Mouse (Mus musculus) Patski (cell line): ENCODE results near the gene Gm20388. TPM values are rescaled to one million over a fixed set of nuclear protein-coding genes. Genes with fewer than 3 reads are reported as not detected.

Source experiments
- ATAC-seq: fragments of 100-300 bp; one replicate; pipeline ENCODE4 v1.8.0; 2021
- CTCF ChIA-PET: fragments of 350-600 bp; sonication (Branson Sonifier 250); formaldehyde crosslinking; loops from one replicate; lab custom pipeline; 2022; ENCODE audit warnings: inconsistent platforms; lab: Charles Lee
- POLR2A ChIA-PET: fragments of 350-600 bp; sonication (Branson Sonifier 250); formaldehyde crosslinking; loops from one replicate; lab custom pipeline; 2022; ENCODE audit warnings: antibody characterized with exemption, inconsistent platforms; lab: Charles Lee
- DNase-seq: peaks from one replicate; pipeline ENCODE4 v3.0.0-alpha.2; 2011; ENCODE audit warnings: low read depth, low spot score
- H3K27me3 ChIP-seq: fragments of 371-371 bp; one replicate; pipeline ENCODE4 v1.5.1; 2021
- CTCF ChIP-seq: fragments of 100-300 bp; IDR thresholded peaks from one replicate; pipeline ENCODE4 v1.5.1; 2021
- in situ Hi-C: fragments of 300-500 bp; cut with MboI; formaldehyde crosslinking; loops from 3 replicates; pipeline ENCODE4 v1.11.1; 2018; ENCODE audit warnings: low pct_unique_long_range_greater_than_20kb, mixed read lengths
- polyA plus RNA-seq: library from polyadenylated mRNA; unstranded; gene quantifications from one replicate; pipeline ENCODE4 v1.2.3, GENCODE M21; 2021

Gene Gm20388
- polyA plus RNA-seq, 1 experiment from 2014 or later, result 86.7 TPM

GRCm38 (mm10) chr8:122777701-122778100 is 2867.1 kb downstream of the Gm20388 start:
- DNase-seq (no peak), ATAC-seq (no peak)

GRCm38 (mm10) chr8:122778703-122779239 is 2868.1 kb downstream of the Gm20388 start:
- in situ Hi-C loops, result no loop called here
- POLR2A ChIA-PET, result no interaction called here
- ATAC-seq, result no peak

More at GRCm38 (mm10) chr8:122777701-122778100, 2867.1 kb downstream of the Gm20388 start:
- POLR2A ChIA-PET, result interaction anchor here (0.7 kb wide), 1 partner anchor 28 kb away, joined by 3 read pairs; no protein-coding TSS in a partner anchor
- no peak for TF ChIP-seq CTCF
- peaks cover 10% of the 10 kb centered on the region for H3K27me3 ChIP-seq
- in situ Hi-C loops, result no loop called here
- CTCF ChIA-PET, result no interaction called here

GRCm38 (mm10) chr8:122779255-122779654 is 2868.6 kb downstream of the Gm20388 start:
- no peak for ATAC-seq
- POLR2A ChIA-PET, result no interaction called here
- CTCF ChIA-PET, result no interaction called here
- DNase-seq, result no peak
- in situ Hi-C loops, result no loop called here
- TF ChIP-seq CTCF, result no peak
- no peaks in the 10 kb centered on the region for H3K27me3 ChIP-seq

More at GRCm38 (mm10) chr8:122778703-122779239, 2868.1 kb downstream of the Gm20388 start:
- DNase-seq, result no peak
- CTCF ChIA-PET, result no interaction called here
- no peak for TF ChIP-seq CTCF
- H3K27me3 ChIP-seq, result peaks cover 3% of the 10 kb centered on the region

- CTCF ChIA-PET, result no interaction called here
- POLR2A ChIA-PET, result no interaction called here
- no peak for TF ChIP-seq CTCF
- DNase-seq (no peak), ATAC-seq (no peak)
- no peaks in the 10 kb centered on the region for H3K27me3 ChIP-seq
- in situ Hi-C loops, result no loop called here
Measured at GRCm38 (mm10) chr8:122784756-122785155, 2874.1 kb downstream of the Gm20388 start.

GRCm38 (mm10) chr8:122789796-122790195 is 2879.2 kb downstream of the Gm20388 start:
- no peak for ATAC-seq
- POLR2A ChIA-PET, result interaction anchor here (0.9 kb wide), 1 partner anchor 14 kb away, joined by 3 read pairs; the partner anchor contains the start of gene Acsf3
- in situ Hi-C loops, result no loop called here
- no peak for TF ChIP-seq CTCF
- CTCF ChIA-PET, result no interaction called here
- H3K27me3 ChIP-seq, result no peaks in the 10 kb centered on the region
- no peak for DNase-seq

GRCm38 (mm10) chr8:122793375-122794174 is 2882.9 kb downstream of the Gm20388 start:
- in situ Hi-C loops, result no loop called here
- TF ChIP-seq CTCF, result no peak
- CTCF ChIA-PET, result no interaction called here
- no peak for ATAC-seq
- no peaks in the 10 kb centered on the region for H3K27me3 ChIP-seq
- no peak for DNase-seq
- POLR2A ChIA-PET, result interaction anchor here (0.8 to 1.0 kb wide), 2 partner anchors 11 to 18 kb away, joined by 3 to 4 read pairs; no protein-coding TSS in a partner anchor

GRCm38 (mm10) chr8:122794175-122794454 is 2883.5 kb downstream of the Gm20388 start:
- in situ Hi-C loops, result no loop called here
- no peak for TF ChIP-seq CTCF
- POLR2A ChIA-PET, result interaction anchor here (0.8 to 1.0 kb wide), 2 partner anchors 10 to 17 kb away, joined by 3 to 4 read pairs; no protein-coding TSS in a partner anchor
- no peak for ATAC-seq
- DNase-seq, result no peak
- H3K27me3 ChIP-seq, result no peaks in the 10 kb centered on the region
- CTCF ChIA-PET, result no interaction called here

- no peak for TF ChIP-seq CTCF
- H3K27me3 ChIP-seq, result no peaks in the 10 kb centered on the region
- no peak for DNase-seq
- no peak for ATAC-seq
- ChIA-PET POLR2A (interaction anchor here (0.9 kb wide), 1 partner anchor 10 kb away, joined by 3 read pairs; no protein-coding TSS in a partner anchor), CTCF (interaction anchor here (1.0 kb wide), 1 partner anchor 31 kb away, joined by 3 read pairs; no protein-coding TSS in a partner anchor)
- in situ Hi-C loops, result no loop called here
Measured at GRCm38 (mm10) chr8:122803906-122804761, 2893.5 kb downstream of the Gm20388 start.

- no peak for ATAC-seq
- CTCF ChIA-PET, result no interaction called here
- no peak for DNase-seq
- in situ Hi-C loops, result no loop called here
- no peak for TF ChIP-seq CTCF
- H3K27me3 ChIP-seq, result no peaks in the 10 kb centered on the region
- POLR2A ChIA-PET, result interaction anchor here (0.5 to 0.6 kb wide), 2 partner anchors 22 to 27 kb away, joined by 3 to 4 read pairs; no protein-coding TSS in a partner anchor
Measured at GRCm38 (mm10) chr8:122805349-122805748, 2894.7 kb downstream of the Gm20388 start.

GRCm38 (mm10) chr8:122806956-122807538 is 2896.4 kb downstream of the Gm20388 start:
- no peaks in the 10 kb centered on the region for H3K27me3 ChIP-seq
- POLR2A ChIA-PET, result no interaction called here
- no peak for TF ChIP-seq CTCF
- CTCF ChIA-PET, result interaction anchor here (1.0 kb wide), 1 partner anchor 27 kb away, joined by 3 read pairs; no protein-coding TSS in a partner anchor
- in situ Hi-C loops, result no loop called here
- no peak for ATAC-seq
- no peak for DNase-seq
